Mouse (Mus musculus) skeletal muscle tissue, adult 2 months (tissue): ENCODE measurements around the gene Mettl24.
"Not testable (repeated sequence)": the region's sequence is repeated elsewhere in the genome, so short reads cannot be mapped to it uniquely, and the experiment has no call there.

Source experiments
- DNase-seq: peaks from one replicate; pipeline ENCODE4 v3.0.0-alpha.2; 2012; ENCODE audit warnings: low read depth, low spot score

Mettl24 gene

GRCm38 (mm10) chr10:40806221-40806620 is 123.1 kb downstream of the Mettl24 start:
- DNase-seq: no peak

DNA sequence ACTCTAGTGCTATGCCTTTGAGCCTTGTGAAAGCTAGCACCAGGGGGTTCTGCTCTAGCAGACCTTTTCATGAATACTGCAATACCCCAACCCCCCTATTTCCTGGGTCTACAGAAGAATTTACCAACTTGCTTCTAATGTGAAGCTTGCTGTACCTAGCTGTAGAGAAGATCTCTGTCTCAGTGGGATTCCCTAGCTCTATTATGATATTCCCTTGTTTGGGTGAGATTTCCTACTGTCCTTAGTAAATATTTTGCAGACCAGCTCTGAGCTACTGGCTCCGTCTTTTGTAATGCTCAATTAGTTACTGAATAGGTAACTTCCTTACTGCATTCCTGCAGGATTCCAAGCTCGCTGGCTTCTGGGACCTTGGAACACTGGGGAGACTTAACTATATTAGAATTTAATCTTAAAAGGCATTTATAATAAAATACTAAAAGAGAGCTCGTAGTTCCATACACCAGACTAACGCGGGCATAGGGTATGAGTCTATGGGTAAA is 126.4 kb downstream of the Mettl24 start:
- DNase-seq: not testable (repeated sequence)

DNA sequence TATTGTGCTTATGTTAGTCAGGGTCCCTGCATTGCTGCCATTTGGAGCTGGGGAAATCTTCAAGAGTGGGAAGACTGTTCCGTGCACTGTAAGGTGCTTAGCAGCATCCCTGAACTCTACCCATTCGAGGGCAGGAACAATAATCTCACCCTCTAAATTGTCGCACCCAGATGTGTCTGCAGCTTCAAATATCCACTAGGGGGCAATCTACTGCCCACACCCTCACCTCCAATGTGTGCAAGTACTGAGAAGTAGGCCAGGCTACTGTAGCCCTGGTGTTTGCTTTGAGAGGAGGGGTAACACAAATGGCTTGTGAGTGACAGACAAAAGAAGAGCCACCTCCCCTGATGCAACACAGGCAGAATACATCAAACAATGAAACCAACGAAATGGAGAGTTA is 130.5 kb downstream of the Mettl24 start:
- no peak for DNase-seq

DNA sequence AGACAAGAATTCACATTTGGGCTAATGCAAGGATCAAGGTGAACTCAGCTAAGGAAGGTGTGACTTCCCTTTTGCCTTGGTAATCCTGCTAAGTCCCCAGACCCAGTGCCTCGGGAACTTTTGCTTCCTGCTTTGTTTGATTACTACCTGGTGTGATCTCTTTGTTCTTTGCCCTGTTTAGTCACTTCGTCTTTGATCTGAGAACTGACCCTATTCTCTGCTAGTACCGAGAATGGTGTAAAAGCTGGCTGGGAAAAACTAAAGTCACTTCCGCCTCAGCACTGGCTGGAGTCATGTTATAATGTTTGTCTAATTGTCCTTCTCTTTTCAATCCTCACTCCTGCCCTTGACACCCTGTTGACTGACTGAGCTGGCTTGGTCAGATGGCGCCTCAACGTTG is 133.4 kb downstream of the Mettl24 start:
- DNase-seq: no peak

DNA sequence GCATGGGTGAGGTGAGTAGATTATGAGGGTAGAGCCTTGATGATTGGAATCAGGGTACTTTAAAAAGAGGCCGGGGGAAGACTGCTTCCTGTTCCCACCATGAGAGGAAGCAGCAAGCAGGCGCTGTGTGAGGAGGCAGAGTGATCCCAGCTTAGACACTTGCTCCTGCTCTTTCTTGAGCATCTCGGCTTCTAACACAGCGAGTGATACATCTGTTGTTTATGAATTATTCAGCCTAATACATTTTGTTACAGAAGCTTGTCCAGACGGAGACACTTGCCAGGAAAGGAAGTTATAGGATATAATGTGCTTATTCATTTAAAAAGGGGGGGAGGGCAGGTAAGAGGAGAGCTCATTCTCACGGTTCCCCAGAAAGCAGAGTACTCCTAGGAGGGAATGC is 142.9 kb downstream of the Mettl24 start:
- DNase-seq: no peak

- DNase-seq: no peak
Measured at GRCm38 (mm10) chr10:40827706-40828105, 144.6 kb downstream of the Mettl24 start.

DNA sequence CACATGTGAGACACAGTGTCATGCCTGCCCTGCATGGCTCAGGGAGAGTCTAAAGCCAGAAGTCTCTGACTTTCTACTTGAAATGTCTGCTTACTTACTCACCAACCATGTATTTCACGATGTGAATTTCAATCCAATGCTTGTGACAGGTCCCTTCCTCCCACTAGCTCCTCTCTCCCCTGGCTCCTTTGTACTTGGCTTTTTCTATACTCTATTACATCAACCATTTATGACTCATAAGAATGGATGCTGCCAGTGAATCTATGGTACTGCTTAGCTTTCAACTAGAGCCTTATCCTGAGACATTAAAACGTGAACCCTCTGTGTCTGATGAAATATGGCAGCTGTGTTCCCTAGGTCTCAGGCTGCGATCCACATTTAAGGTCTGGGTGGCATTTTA is 147.2 kb downstream of the Mettl24 start:
- no peak for DNase-seq

DNA sequence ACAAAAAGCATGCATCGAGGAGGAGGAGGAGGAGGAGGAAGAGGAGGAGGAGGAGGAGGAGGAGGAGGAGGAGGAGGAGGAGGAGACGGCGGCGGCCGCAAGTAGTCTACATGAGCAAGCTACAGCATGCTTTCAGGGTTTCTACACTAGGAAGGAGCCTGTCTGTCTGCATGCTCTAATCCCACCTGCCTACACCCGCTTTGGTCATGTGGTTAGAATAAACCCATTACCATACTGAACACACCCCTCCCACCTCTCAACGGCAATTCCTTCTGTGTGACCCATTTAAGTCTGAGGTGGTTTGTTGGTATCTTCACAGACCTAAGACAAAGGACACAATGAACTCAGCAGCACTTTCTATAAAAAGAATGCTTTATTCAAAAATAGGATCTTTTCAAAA is 148.2 kb downstream of the Mettl24 start:
- no peak for DNase-seq

DNA sequence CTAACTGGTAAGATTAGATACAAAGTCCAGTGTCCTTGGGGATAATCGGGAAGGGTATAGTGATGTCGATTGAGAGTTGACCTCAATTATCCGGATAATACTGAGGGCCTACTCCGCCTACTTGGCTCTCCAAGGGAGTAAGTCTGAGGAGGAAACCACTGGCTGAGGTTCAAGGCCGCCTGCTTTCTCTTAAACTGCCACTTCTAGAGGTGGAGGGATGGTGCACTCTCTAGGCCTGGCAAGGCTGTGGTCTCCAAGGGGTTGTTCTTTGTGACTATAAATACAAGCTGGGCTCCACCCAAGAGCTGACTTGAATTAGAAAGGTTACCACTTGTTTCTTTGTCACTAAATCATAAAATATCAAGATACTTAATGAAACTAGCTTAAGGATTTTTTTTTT is 157.0 kb downstream of the Mettl24 start:
- no peak for DNase-seq

- no peak for DNase-seq
Measured at GRCm38 (mm10) chr10:40843841-40844240, 160.8 kb downstream of the Mettl24 start.

DNA sequence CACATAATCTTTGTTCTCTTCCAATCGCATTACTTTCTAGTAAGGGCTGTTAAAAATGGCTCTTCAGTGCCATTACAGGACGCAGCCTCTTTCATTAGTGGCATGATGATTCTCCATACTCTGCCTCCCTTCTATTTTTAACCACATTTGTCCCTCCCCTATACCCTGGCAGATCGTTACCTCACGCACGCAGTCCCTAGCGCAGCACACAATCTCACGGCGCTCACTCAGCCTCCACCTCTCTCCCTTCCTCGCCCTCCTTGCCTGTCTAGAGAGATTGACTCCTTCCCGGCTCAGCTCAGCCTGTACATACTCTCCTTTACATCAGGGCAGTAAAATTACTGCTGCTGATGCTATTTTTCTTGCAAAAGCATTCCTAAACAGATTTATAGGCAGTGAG is 161.5 kb downstream of the Mettl24 start:
- DNase-seq: no peak

- no peak for DNase-seq
Measured at GRCm38 (mm10) chr10:40845626-40846025, 162.5 kb downstream of the Mettl24 start.

DNA sequence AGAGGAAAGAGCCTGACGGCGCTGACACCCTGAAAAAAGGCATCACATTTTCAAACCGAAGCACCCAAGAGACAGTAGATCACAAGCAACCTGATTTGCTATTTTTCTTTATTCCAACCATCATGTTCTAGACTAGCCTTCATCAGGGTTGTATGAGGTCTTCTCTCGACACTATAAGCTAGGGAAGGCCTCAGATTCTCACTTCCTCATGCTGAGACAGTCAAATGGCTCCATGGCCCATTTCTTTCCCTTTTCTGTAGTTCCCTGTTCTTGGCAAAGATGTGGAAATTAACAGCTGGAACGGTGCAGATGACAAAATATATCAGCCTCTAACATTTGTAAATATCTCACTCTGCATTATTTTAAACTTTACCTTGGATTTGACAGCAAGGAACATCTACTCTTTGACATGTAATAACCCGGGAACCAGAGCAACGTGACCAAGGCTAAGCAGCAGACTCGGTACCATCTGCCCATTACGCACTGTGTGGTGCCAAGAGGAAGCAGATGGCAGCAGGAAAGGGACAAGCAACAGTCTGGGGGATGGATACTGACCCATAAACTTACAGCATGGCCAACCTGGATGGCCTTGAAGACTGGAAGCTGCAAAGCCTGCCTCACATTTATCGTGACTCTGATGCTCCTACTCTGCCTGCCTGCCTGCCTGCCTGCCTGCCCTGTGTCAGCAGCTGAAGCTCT is 164.2 kb downstream of the Mettl24 start:
- no peak for DNase-seq

- no peak for DNase-seq
Measured at GRCm38 (mm10) chr10:40850644-40851043, 167.6 kb downstream of the Mettl24 start.

DNA sequence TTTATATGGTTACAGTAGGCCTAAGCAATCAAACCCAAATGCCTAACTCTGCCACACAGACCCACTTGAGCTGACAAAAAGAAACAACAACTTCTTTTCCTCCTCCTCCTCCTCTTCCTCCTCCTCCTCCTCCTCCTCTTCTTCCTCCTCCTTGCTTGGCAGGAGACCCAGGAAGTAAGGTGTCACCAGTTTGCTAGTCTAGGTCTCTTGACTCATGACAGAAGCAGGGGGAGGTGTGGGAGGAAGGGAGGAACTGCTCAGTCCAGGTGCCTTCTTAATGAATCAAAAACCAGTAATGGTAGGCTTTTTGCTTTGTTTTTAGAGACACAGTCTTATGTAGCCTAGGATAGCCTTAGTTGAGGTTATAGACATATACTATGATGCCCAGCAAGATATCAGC is 168.1 kb downstream of the Mettl24 start:
- no peak for DNase-seq

GRCm38 (mm10) chr10:40855616-40856015 is 172.5 kb downstream of the Mettl24 start:
- DNase-seq: no peak

- no peak for DNase-seq
Measured at GRCm38 (mm10) chr10:40856703-40857102, 173.6 kb downstream of the Mettl24 start.

- no peak for DNase-seq
Measured at GRCm38 (mm10) chr10:40857599-40857998, 174.5 kb downstream of the Mettl24 start.
